Mouse (Mus musculus) ES-E14 (cell line): ENCODE data around the gene Pdlim1. TPM values are rescaled to one million over a fixed set of nuclear protein-coding genes. Genes with fewer than 3 reads are reported as not detected.

ENCODE experiments used
- DNase-seq: peaks from one replicate; pipeline ENCODE4 v3.0.0-alpha.2; 2013; ENCODE audit warnings: low read depth, low spot score
- H3K27ac ChIP-seq: 2 replicates; pipeline ENCODE4 v1.5.1; 2012; ENCODE audit warnings: low read depth, mild to moderate bottlenecking, low read length, moderate library complexity, mixed read lengths; ENCODE audit not compliant: poor library complexity, insufficient read depth, severe bottlenecking
- H3K36me3 ChIP-seq: 2 replicates; pipeline ENCODE4 v1.6.1; 2012; ENCODE audit warnings: mild to moderate bottlenecking, low read length, moderate library complexity, mixed read lengths; ENCODE audit not compliant: control insufficient read depth, poor library complexity, insufficient read depth, severe bottlenecking
- H3K4me1 ChIP-seq, 2 experiments: fragments of 150-350 bp in 1 of 2; sonication (generic) in 1 of 2; 2 replicates each; pipeline ENCODE4 v1.6.1; 2012; ENCODE audit warnings: low read length in 2 of 2, mild to moderate bottlenecking in 1 of 2, mixed read lengths in 1 of 2; ENCODE audit not compliant: control insufficient read depth in 2 of 2, insufficient read depth in 2 of 2, poor library complexity in 1 of 2
- H3K4me3 ChIP-seq, 2 experiments: fragments of 150-350 bp in 1 of 2; sonication (generic) in 1 of 2; 2 replicates each; pipeline ENCODE4 v1.5.1; 2012; ENCODE audit warnings: low read length in 2 of 2, low read depth in 1 of 2, mild to moderate bottlenecking in 1 of 2, mixed read lengths in 1 of 2; ENCODE audit not compliant: insufficient read depth in 1 of 2, poor library complexity in 1 of 2, severe bottlenecking in 1 of 2
- H3K9ac ChIP-seq: 2 replicates; pipeline ENCODE4 v1.6.1; 2012; ENCODE audit warnings: low read depth, mild to moderate bottlenecking, low read length, mixed read lengths; ENCODE audit not compliant: poor library complexity, insufficient read depth, severe bottlenecking
- H3K9me3 ChIP-seq: fragments of 150-350 bp; sonication (generic); 2 replicates; pipeline ENCODE4 v1.6.1; 2012; ENCODE audit warnings: low read depth, mild to moderate bottlenecking, low read length; ENCODE audit not compliant: control insufficient read depth, insufficient read depth
- CHD2 ChIP-seq: IDR thresholded peaks from 2 replicates; pipeline ENCODE4 v1.6.1; 2014; ENCODE audit warnings: mild to moderate bottlenecking, low read depth, low read length, inconsistent platforms
- HCFC1 ChIP-seq: IDR thresholded peaks from 2 replicates; pipeline ENCODE4 v1.6.1; 2012; ENCODE audit warnings: low read length, inconsistent platforms, borderline replicate concordance; ENCODE audit not compliant: insufficient read depth
- MAFK ChIP-seq: IDR thresholded peaks from 2 replicates; pipeline ENCODE4 v1.6.1; 2014; ENCODE audit warnings: mild to moderate bottlenecking, low read depth, low read length, inconsistent platforms; ENCODE audit not compliant: insufficient read depth
- ZC3H11A ChIP-seq: IDR thresholded peaks from 2 replicates; pipeline ENCODE4 v1.6.1; 2012; ENCODE audit warnings: low read depth, mild to moderate bottlenecking, inconsistent platforms, low read length, borderline replicate concordance
- ZNF384 ChIP-seq: IDR thresholded peaks from 2 replicates; pipeline ENCODE4 v1.6.1; 2012; ENCODE audit warnings: low read depth, low read length, inconsistent platforms
- in situ Hi-C, 2 experiments: fragments of 600-800 bp; cut with MboI; formaldehyde crosslinking; loops; one replicate each; pipeline ENCODE4 v1.15.1; 2025; ENCODE audit warnings: low sequenced_read_pairs in 2 of 2, inconsistent platforms in 1 of 2; ENCODE audit not compliant: unreplicated experiment in 2 of 2
- total RNA-seq: library from RNA; depleted of rRNA; stranded (reverse); fragments of 300-350 nt; gene quantifications from 2 replicates; pipeline ENCODE4 v1.2.3, GENCODE M21; 2012

The Pdlim1 gene
- total RNA-seq, 1 experiment: 59.7 TPM

GRCm38 (mm10) chr19:40299182-40299581, 27.5 kb upstream of the Pdlim1 start:
- no peak overlapping the region for H3K4me3 ChIP-seq
- DNase-seq: no peak
- no peak overlapping the region for H3K9ac ChIP-seq
- TF ChIP-seq CHD2: no peak
- TF ChIP-seq ZC3H11A: no peak
- no peak for TF ChIP-seq ZNF384
- no peak for TF ChIP-seq HCFC1
- no peak for TF ChIP-seq MAFK
- no peak overlapping the region for H3K27ac ChIP-seq
- no peaks in the 10 kb centered on the region for H3K36me3 ChIP-seq
- no peaks in the 10 kb centered on the region for H3K4me1 ChIP-seq
- H3K9me3 ChIP-seq: no peaks in the 10 kb centered on the region
- in situ Hi-C loops: no loop called here

GRCm38 (mm10) chr19:40298574-40298973, 26.9 kb upstream of the Pdlim1 start:
- in situ Hi-C loops: no loop called here

GRCm38 (mm10) chr19:40297798-40298144, 26.1 kb upstream of the Pdlim1 start:
- no peaks in the 10 kb centered on the region for H3K4me1 ChIP-seq
- TF ChIP-seq HCFC1 (no peak), MAFK (no peak), CHD2 (no peak), ZC3H11A (no peak)
- no peaks in the 10 kb centered on the region for H3K36me3 ChIP-seq
- in situ Hi-C loops: no loop called here
- H3K9me3 ChIP-seq: no peaks in the 10 kb centered on the region
- DNase-seq: no peak
- H3K27ac ChIP-seq: no peak overlapping the region
- no peak overlapping the region for H3K4me3 ChIP-seq
- H3K9ac ChIP-seq: no peak overlapping the region

More at GRCm38 (mm10) chr19:40298574-40298973, 26.9 kb upstream of the Pdlim1 start:
- H3K27ac ChIP-seq: no peak overlapping the region
- no peaks in the 10 kb centered on the region for H3K4me1 ChIP-seq
- no peaks in the 10 kb centered on the region for H3K9me3 ChIP-seq
- no peak for DNase-seq
- TF ChIP-seq HCFC1 (no peak), MAFK (no peak), ZNF384 (no peak), CHD2 (no peak), ZC3H11A (no peak)
- no peaks in the 10 kb centered on the region for H3K36me3 ChIP-seq
- no peak overlapping the region for H3K4me3 ChIP-seq
- H3K9ac ChIP-seq: no peak overlapping the region

- Histone ChIP-seq H3K9ac (no peak overlapping the region), H3K9me3 (no peaks in the 10 kb centered on the region), H3K36me3 (no peaks in the 10 kb centered on the region), H3K4me3 (no peak overlapping the region), H3K27ac (no peak overlapping the region), H3K4me1 (no peaks in the 10 kb centered on the region)
- no peak for DNase-seq
- in situ Hi-C loops: no loop called here
- TF ChIP-seq MAFK: no peak
- no peak for TF ChIP-seq ZC3H11A
- TF ChIP-seq CHD2: no peak
- no peak for TF ChIP-seq HCFC1
- TF ChIP-seq ZNF384: no peak
Observed at GRCm38 (mm10) chr19:40297078-40297797, 25.6 kb upstream of the Pdlim1 start.
